Mouse (Mus musculus) lung, adult 2 months (tissue): ENCODE measurements at regions not wholly inside any gene's neighbourhood (a gene's known extent, or its start where the extent isn't known, plus 50 kb on each side); places are given as distances from the start of the nearest gene placed in this dataset.

Experiments used
- CTCF ChIP-seq: fragments of 200-500 bp; IDR thresholded peaks from 2 replicates; pipeline ENCODE4 v1.5.1; 2011; ENCODE audit warnings: mild to moderate bottlenecking, low read length, control low read depth; ENCODE audit not compliant: insufficient read depth
- POLR2A ChIP-seq: fragments of 200-500 bp; IDR thresholded peaks from 2 replicates; pipeline ENCODE4 v1.6.1; 2011; ENCODE audit warnings: low read depth, mild to moderate bottlenecking, control low read depth, low read length, borderline replicate concordance; ENCODE audit errors: extremely low read depth

DNA sequence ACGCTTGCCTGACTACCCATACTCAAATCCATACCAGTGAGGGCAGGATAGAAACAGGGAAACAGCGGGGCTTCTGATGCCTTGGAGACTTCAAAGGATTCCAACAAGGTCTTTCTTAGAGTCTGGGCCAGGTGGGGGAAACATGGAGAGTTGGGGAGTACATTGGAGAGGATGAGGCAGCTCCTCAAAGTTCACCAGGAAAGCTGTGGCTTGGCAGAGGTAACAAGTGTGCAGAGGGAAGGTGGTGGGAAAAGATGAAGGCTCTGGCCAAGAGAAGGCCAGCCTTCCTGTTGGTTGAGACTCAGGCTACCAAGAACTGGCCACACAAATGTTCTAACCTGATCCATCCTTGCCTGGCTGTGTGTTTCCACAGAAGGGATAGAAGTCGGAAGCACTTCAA is 93.6 kb upstream of the Stmnd1 start:
- TF ChIP-seq CTCF (no peak), POLR2A (no peak)
